Mouse (Mus musculus): ENCODE data around the gene Them4.

GRCm38 (mm10) chr3:94338522-94338921, 28.6 kb downstream of the Them4 start:
- TF ChIP-seq CTCF (IDR thresholded peaks at IDR 0.05; ENCODE audit: borderline replicate concordance, extremely low read depth, insufficient read depth, insufficient read length): no peak
- no peak for TF ChIP-seq POLR2A (IDR thresholded peaks at IDR 0.05; ENCODE audit: borderline replicate concordance, extremely low read depth, insufficient read depth, insufficient read length, poor library complexity, severe bottlenecking)
